Mouse (Mus musculus): ENCODE results near the gene Nagk.

DNA sequence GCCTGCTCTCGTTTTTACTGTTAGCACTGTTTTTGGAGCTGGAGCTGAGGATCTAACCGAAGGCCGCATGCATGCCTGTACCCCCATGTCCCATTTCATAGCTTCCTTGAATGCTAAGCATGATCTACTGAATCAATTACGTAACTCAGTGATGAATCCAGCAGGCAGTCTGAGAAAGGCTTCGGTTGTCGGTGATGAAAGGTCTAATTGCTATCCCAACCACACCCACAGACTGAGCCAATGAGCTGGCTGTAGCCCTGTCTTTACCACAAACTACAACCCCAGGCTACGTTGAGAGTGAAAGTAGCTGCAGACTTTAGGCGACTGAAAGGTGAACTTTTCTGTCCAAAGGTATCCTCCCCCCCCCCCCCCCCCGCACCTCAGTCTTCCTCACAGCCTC, 20.7 kb upstream of the Nagk start:
- TF ChIP-seq POLR2A (IDR thresholded peaks at IDR 0.05; ENCODE audit: control insufficient read depth, extremely low read depth, insufficient read depth, low read length, poor library complexity) (no peak), CTCF (IDR thresholded peaks at IDR 0.05; ENCODE audit: borderline replicate concordance, control insufficient read depth, extremely low read depth, insufficient read depth, low read length, poor library complexity) (no peak)

All from thymus, adult 2 months (tissue).